Mouse (Mus musculus): Measurements from ENCODE around the gene Gli2.

- no peak for TF ChIP-seq CTCF (IDR thresholded peaks at IDR 0.05; ENCODE audit: borderline replicate concordance, insufficient read depth, low read length)
- no peak for TF ChIP-seq POLR2A (IDR thresholded peaks at IDR 0.05; ENCODE audit: low read depth, low read length)
Observed at GRCm38 (mm10) chr1:119054468-119054867, 1.0 kb upstream of the Gli2 start.
